Comparison of ENCODE assay signal across 16 mouse cellular contexts in the genomic region with DNA sequence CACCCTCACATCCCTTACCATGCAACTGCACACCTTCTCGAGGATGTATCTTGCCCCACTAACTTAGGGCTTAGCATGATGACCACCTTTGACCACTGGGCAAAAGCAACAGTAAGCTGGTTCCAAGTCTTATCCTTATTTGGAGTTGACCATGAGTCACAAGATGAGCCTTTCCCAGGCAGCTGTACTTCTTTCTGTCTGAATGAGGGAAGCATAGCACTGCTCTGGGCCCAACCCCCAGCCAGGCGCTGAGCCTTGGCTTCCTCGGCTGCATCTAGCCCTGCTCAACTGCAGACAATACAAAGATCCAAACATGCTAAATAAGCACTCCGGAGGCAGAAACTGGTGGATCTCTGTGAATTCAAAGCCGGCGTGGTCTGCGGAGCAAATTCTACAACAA.
DNase-seq lines count a peak whose midpoint lies in the region; ATAC-seq lines count a peak whose summit lies in the region.
"Had no signal": no experiment of that assay in that cellular context is flagged by ENCODE, and none has a peak within 500 bp of the region (broad histone marks: within the 10 kb centered on the region; RNA-seq: fewer than 3 reads in every experiment).

No protein-coding gene starts in this region.

- no peak overlapping the region for H3K4me2 ChIP-seq in lung, embryonic 15.5 days
- H3K4me2 ChIP-seq: forebrain, embryonic 12.5 days; heart, embryonic 15.5 days; liver, embryonic 15.5 days; neural tube, embryonic 15.5 days had no signal

- intact Hi-C loops in heart, postnatal 14 days (cut with DNase I) = no loop called here

- peak; percentile 27 for DNase-seq in adrenal gland, postnatal 10 days
- DNase-seq in adrenal gland, adult 18-20 months (ENCODE audit: low spot score in 2 of 2) = no peak
- no peak for DNase-seq in lung, adult 18-20 months
- DNase-seq in heart, postnatal 14 days = peak; percentile 18 to 46
- peak; percentile 10 for DNase-seq in lung, postnatal 25 days (ENCODE audit: low spot score)
- DNase-seq in embryo, embryonic 11 days = no peak
- DNase-seq in right cerebral cortex, adult 2 months (ENCODE audit: low spot score in 2 of 2) = no peak
- DNase-seq: midbrain, embryonic 14.5 days; spleen, adult 18-20 months; thymus, postnatal 36 days had no signal

- no peaks in the 10 kb centered on the region for H3K4me1 ChIP-seq in lung, embryonic 15.5 days
- H3K4me1 ChIP-seq: forebrain, embryonic 12.5 days; heart, embryonic 15.5 days; liver, embryonic 15.5 days; neural tube, embryonic 15.5 days had no signal

- 60% methylated on average over 7 of the region's 7 CpGs for WGBS in lung, embryonic 15.5 days

- ATAC-seq in lung, embryonic 15.5 days (ENCODE audit: borderline replicate concordance, extremely low read depth, low FRiP score, low TSS enrichment) = peak; percentile 79; the same call in 1 of the 2 replicates

- H3K27ac ChIP-seq in lung, embryonic 15.5 days = no peak overlapping the region
- H3K27ac ChIP-seq: embryonic facial prominence, embryonic 10.5 days; forebrain, embryonic 12.5 days; heart, embryonic 15.5 days; liver, embryonic 15.5 days; neural tube, embryonic 15.5 days had no signal

- no peaks in the 10 kb centered on the region for H3K9me3 ChIP-seq in lung, embryonic 15.5 days
- H3K9me3 ChIP-seq: embryonic facial prominence, embryonic 10.5 days; forebrain, embryonic 12.5 days; heart, embryonic 15.5 days; liver, embryonic 15.5 days; neural tube, embryonic 15.5 days had no signal

- H3K9ac ChIP-seq in lung, embryonic 15.5 days = no peak overlapping the region
- H3K9ac ChIP-seq: forebrain, embryonic 12.5 days; heart, embryonic 15.5 days; liver, embryonic 15.5 days; neural tube, embryonic 15.5 days had no signal

- H3K4me3 ChIP-seq in lung, embryonic 15.5 days = no peak overlapping the region
- H3K4me3 ChIP-seq: embryonic facial prominence, embryonic 10.5 days; forebrain, embryonic 12.5 days; heart, embryonic 15.5 days; liver, embryonic 15.5 days; neural tube, embryonic 15.5 days had no signal

- H3K36me3 ChIP-seq in lung, embryonic 15.5 days = no peaks in the 10 kb centered on the region
- H3K36me3 ChIP-seq: embryonic facial prominence, embryonic 10.5 days; forebrain, embryonic 12.5 days; heart, embryonic 15.5 days; liver, embryonic 15.5 days; neural tube, embryonic 15.5 days had no signal

- H3K27me3 ChIP-seq in lung, embryonic 15.5 days = peaks cover 4% of the 10 kb centered on the region; the same call in 1 of the 2 replicates
- H3K27me3 ChIP-seq: heart, embryonic 15.5 days; liver, embryonic 15.5 days; neural tube, embryonic 15.5 days had no signal

Comparison
In these comparisons a context has a peak if more than half of its experiments do, and no peak if none do; other contexts are left out.
1. DNase-seq: peak in adrenal gland, postnatal 10 days (single experiment), heart, postnatal 14 days (2 of 2) and lung, postnatal 25 days (single experiment); none in adrenal gland, adult 18-20 months (0 of 2), lung, adult 18-20 months (0 of 2), embryo, embryonic 11 days (single experiment) and right cerebral cortex, adult 2 months (0 of 2).